Mouse (Mus musculus) G1E-ER4 (cell line): Measurements from ENCODE around the gene Bysl. TPM values are rescaled to one million over a fixed set of nuclear protein-coding genes. Genes with fewer than 3 reads are reported as not detected.

Source experiments
- GATA1 ChIP-seq: IDR thresholded peaks from one replicate; pipeline ENCODE4 v1.8.0; 2012; ENCODE audit warnings: low read length, inconsistent platforms
- polyA plus RNA-seq: library from polyadenylated mRNA; stranded (reverse); fragments of >175 nt; gene quantifications from 2 replicates; pipeline ENCODE4 v1.2.3, GENCODE M21; 2012

The Bysl gene
- polyA plus RNA-seq, result 58.2 and 67.0 TPM in 2 replicates

DNA sequence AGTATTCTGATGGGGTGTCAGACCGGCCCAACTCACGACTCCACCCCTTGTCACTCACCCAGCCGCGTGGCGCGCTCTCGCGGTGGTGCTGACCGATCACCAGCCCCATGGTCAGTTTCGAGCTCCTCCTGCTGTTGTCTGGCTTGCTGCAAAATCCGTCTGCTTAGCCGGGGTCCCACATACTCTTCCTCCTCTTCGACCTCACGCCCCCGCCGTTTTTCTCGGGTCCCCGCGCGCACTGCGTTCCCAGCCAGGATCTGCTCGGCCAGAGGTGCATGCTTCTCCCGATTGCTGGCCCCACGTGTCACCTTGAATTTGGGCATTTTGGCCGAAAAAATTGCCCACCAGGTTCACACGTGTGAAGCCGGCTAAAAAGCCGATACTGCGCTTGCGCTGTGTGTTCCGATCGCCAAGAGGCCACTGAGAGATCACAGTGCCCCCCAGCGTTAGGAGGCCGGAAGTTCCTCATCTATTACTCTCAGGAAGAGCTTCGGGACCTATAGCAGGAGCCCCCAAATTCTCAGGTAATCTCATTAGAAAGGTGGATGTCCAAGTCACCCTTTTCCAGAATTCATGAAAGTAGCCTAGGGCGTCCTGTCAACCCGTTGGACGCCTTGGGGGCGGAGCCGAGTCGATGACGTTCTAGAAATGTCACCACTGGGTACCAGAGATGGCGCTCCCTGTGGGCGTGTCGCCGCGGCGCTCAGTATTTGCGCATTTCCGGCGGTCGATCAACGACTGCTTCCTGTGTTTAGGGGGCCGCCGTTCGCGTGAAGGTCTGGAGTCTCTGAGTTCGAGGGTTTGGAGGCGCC is at the start of gene Bysl, which contains the start of the genes Med20 and Gm20517:
Gene Bysl, minus strand, starts transcription at position 644 of the 812 bp plus-strand sequence.
Gene Med20, plus strand, starts transcription at position 734 of the 812 bp plus-strand sequence.
Gene Gm20517, plus strand, starts transcription at position 741 of the 812 bp plus-strand sequence.
- TF ChIP-seq GATA1, result no peak

DNA sequence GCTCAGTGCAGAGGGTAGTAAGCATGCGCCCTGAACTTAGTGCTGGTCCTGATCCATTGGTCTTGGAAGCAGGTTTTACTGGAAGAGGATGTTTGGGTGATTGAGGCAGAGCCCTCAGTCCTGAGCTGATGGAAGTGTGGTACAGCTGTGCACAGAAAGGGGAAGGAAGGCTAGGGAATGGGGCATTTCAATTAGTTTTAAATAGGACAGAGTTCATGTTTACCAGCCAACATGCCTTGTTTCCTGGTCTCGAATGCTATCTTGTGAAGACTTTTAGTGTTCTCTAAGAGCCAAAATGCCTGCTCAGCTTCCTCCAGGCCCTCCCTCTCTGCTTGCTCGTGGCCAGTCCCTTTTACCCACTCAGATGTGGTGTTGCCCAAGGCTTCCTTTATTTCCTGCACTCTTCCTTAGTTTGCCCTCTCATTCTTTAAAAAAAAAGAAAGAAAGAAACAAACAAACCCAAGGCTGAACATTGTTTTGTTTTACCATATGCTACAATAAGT is 47.5 kb upstream of the Bysl start:
- no peak for TF ChIP-seq GATA1

DNA sequence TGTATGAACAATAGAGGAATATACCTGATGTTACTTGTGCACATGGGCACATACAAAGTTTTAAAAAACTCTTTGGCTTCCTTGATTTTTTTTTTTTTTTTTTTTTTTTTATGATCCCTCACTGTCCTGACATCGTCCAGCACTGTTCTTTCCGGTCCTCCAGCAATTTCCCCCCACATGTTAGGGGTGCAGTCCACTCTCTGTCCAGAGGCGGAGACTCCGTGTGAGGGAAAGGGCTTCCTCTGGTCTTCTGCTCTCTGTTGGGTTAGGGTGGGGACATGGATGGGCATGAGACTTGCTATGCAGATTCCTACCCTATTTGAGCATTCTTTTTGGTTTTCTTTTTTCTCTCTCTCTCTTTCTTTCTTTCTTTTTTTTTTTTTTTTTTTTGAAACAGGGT is 46.6 kb upstream of the Bysl start:
- no peak for TF ChIP-seq GATA1

DNA sequence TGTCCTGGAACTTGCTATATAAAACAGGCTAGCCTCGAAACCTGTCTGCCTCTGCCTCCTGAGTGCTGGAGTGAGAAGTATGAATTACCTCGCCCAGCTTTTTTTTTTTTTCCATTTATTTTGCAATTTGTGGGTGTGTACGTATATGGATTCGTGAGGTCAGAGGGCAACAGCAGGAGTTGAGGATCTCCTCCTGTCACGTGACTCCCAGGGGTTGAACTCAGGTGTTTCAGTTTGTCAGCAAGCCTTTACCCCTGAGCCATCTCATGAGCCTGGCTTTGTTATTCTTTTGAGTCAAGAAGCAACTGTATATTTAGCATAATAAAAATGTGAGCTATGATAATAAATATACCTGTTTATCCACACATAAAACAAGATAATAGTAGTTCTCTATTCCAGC is 44.4 kb upstream of the Bysl start:
- TF ChIP-seq GATA1, result no peak

DNA sequence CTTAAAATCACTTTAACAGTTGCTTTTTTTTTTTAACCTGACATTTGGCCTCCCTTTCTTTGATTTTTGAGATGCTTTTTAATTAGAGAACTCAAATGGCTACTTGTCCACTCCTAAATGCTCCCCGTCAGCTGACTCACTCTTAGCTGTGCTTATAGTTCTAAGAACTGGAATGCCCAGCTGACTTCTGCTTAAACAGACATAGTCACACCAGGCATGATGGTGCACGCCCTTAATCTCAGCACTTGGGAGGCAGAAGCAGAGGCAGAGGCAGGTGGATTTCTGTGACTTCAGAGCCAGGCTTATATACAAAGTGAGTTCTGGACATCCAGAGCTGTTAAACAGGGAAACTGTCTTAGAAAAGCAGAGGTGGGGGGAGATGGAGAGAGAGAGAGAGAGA is 40.7 kb upstream of the Bysl start:
- TF ChIP-seq GATA1, result no peak

DNA sequence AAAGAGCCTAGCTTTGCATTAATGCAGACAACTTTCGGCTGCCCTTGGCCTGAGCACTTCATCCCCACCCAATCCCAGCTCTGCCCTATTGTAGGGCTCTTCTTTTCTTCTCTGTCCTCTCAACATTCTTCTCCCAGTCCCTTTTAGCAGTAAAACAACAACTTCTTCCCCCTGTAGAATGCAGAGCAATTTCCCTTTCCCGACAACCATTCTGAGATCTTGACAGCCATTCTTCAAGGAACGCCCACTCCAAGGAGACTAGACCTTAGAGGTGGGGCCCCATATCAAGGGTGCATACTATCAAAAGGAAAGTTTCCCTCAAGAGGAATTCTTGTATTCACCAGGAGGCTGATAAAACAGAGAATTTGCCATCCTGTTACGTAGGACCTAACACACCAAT is 37.7 kb upstream of the Bysl start:
- no peak for TF ChIP-seq GATA1

DNA sequence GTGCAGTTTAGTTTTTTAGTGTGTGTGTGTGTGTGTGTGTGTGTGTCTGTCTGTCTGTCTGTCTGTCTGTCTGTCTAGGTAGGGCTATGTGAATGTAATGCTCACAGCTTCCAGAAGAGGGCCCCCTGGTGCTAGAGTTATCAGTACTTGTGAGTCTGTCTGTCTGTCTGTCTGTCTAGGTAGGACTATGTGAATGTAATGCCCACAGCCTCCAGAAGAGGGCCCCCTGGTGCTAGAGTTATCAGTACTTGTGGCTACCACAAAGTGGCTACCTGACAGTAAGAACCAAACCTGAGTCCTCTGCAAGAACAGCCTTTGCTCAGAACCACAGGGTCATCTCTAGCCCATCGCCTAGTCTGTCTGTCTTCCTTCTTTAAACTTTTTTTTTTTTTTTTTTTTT is 35.4 kb upstream of the Bysl start:
- TF ChIP-seq GATA1, result no peak

DNA sequence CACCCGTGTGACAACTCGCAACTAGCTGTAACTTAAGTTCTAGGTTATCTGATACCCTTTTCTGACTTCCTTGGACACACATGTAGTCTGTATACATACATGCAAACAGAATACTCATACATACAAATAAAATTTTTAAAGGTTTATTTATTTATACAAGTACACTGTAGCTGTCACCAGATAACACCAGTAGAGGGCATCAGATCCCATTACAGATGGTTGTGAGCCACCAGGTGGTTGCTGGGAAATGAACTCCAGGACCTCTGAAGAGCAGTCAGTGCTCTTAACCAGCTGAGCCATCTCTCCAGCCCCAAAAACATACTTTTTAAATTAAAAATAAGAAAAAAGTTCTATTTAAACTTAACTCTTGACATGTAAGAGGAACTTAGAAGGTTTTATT is 31.7 kb upstream of the Bysl start:
- TF ChIP-seq GATA1, result no peak

DNA sequence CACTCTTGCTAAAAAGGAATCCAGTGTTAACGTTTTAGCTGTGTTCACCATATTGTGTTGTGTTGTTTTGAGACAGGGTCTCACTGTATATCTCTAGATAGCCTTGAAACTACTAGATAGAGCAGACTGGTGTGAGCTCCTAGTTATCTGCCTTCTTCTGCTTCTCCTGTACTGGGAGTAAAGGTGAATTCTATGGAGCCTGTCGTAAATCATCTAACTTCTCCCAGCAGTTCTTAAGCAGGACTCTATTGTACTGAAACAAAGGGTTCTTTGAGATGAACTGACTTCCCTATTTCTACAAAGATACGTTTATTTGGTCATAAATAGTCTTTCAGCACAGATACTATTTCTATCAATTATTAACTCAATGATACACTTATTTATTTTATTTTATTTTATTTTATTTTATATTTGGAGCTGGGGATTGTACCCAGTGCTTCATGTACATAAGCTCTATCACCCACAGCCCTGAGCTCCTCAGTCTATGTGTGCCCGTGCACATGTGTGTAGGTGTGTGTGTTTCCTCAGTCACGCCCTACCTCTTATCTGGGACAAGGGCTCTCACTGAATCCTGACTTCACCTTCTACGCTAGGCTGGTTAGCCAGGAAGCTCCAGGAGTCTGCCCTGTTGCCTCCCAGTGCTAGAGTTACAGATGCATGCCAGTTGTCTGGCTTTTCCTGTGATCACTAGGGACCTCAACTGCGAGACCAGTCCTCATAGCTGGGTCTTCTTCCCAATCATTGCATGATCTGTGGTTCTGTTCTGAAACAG is 22.9 kb upstream of the Bysl start:
- no peak for TF ChIP-seq GATA1

DNA sequence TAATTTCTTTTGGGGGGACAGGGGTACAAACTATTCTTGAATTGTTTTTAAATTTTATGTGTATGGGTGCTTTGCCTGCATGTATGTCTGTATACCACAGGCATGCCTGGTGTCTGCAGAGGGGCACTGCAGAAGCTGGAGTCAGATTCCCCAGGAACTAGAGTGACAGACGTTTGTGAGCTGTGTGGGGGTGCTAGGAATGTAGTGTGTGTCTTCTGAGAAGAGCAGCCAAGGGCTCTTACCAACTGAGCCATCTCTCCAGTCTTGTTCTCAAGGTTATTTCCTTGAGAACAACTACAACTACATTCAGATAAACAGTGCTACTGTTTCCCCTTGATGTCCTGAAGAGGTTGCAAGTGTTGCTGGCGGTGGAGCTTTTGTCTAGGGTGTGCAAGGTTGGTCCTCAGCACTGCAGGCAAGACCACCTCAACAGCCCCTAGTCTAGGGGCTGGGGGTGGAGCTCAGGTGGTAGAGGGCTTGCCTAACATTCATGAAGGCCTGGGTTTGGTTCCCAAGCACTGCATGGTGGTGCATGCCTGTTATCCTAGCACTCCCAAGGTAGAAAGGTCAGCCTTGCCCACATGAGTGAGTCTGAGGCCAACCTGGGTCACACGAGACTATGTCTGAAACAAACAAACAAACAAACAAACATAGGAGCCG is 21.0 kb upstream of the Bysl start:
- no peak for TF ChIP-seq GATA1

DNA sequence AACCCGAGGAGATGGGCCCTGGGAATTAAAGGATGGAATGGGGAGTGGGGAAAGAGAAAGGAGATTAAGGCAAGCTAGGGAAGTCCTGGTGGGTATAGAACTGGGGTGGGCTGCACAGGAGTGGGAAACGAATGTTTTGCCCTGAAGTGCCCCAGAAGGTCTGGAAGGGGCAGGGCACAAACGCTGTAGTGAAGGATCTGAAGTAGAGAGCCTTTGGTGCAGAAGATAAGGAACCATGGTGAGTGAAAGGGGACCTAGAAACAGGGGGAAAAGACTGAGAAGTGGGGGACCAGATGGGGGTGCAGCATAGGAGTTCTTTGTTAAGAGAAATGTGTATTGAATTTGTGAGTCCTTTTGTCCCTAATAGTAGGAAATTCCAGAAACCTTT is 19.4 kb upstream of the Bysl start, which contains the start of gene Usp49:
Gene Usp49, plus strand, starts transcription at position 13 of the 388 bp plus-strand sequence.
- no peak for TF ChIP-seq GATA1

DNA sequence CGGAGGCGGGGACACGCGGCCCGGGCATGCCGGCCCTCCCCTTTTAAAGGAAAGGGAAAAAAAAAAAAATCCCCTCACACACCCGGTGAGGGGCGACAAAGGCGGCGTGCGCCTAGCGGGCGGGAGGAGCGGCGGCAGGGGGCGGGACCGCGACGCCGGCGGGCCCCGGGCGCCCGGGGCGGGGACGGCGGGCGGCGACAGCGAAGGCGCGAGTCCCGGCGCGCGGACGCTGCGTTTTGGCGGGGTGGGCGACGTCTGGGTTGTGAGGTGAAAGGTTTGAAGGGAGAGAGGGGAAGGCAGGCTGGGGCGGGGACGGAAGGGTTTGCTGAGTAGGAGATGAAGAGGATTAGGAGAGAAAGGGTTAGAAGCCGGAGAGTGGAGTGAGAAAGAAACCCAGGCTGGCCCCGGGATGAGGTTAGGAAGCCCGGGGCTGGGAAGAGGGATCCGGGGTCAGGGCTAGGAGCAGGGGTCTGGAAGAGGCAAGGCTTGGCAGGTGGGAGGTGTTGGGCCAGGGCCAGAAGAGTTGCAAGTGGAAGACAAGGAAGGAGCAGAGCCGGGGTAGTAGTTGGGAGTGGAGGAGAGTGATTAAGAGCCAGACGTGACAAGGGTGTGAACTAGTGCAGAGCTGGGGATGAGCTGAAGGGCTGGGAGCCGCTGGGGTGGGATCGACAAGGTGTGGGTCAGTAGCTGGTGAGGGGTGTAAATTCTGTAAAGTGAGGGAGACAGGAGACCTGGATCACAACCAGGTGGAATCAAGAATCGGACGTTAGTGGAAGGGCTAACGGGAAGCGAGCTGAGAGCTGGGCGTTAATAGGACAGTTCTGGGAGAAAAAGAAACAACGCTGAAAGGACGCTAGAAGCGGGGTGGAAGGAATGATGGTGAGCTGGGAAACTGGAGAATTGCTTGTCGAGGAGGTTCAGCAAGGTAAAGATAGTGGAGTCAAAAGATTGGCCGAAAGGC is 18.7 kb upstream of the Bysl start:
- no peak for TF ChIP-seq GATA1

DNA sequence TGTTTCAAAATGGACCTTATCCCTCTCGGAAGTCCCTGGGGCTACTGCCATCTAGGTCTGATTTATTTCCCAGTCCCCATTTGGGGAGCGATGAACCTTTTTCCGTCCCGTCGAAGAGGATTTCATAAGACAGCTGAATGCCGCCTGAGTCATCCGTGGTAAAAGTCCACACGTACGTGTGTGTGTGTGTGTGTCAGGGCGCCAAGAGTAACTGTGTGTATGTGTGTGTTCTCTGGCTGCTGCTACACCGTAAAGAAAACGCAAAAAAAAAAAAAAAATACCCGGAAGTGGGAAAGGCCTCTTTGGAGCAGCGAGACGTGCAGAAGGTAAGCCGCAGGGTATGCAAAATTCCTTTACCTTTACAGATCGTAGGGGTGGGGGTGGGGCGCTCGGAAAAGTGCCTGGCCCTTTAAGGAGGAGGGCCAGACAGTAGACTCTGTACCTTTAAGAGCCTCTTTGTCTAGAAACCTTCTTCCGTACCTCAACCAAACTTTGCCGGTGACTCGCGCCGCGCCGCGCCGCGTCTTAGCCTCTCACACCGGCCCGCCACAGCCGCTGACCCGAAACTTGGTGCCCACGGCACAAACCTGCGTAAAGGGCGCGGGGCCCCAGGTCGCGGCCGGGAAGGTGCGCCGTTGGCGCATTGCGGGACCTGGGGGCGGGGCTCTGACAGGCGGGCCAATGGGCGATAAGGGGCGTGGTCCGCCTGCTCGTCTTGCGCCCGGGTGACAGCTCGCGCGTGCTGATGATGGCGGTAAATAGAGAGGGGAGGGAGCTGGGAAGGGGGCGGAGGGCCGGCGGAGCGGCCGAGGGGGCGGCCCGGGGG is 17.8 kb upstream of the Bysl start:
- TF ChIP-seq GATA1, result no peak

DNA sequence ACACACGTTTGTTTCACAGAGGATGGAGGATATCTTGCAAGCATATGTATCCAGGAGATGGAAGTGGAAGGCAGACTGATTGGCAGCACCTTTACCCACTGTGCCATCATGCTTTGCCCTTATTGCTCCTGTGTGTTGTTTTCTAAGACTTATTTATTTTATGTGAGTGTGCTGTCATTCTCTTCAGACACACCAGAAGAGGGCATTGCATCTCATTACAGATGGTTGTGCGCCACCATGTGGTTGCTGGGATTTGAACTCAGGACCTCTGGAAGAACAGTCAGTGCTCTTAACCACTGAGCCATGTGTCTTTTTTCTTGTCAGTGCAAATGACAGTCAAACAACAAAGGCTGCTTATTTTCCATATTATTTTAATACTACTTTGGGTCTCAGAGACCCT is 16.5 kb upstream of the Bysl start:
- TF ChIP-seq GATA1, result no peak

DNA sequence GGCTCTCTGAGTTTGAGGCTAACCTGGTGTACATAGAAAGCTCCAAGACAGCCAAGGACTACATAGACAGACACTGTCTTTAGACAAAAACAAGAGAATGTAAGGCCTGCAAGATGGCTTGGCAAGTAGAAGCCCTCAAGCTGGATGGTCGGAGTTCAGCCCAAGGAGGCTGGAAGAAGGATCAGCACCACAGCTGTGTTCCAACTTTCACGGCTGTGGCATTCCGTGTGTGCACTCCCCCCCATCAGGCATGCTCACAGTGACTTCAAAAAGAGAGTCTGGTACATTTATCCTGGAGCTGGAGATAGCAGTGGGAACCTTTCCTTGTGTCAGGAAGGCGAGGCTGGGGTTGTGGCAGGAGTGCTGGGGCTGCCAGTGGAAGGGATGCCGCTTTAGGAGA is 14.7 kb upstream of the Bysl start:
- no peak for TF ChIP-seq GATA1
